Mouse (Mus musculus) kidney, adult 11 months (tissue): Measurements from ENCODE around the gene Scn10a.

ENCODE experiments used
- DNase-seq: peaks from one replicate; pipeline ENCODE4 v3.0.0; 2022

Gene Scn10a

GRCm38 (mm10) chr9:119574366-119574765 lies 144.8 kb downstream of the Scn10a start:
- no peak for DNase-seq

- no peak for DNase-seq
Measured at GRCm38 (mm10) chr9:119573009-119573408, 146.1 kb downstream of the Scn10a start.

- no peak for DNase-seq
Measured at GRCm38 (mm10) chr9:119571411-119571888, 147.7 kb downstream of the Scn10a start.

- DNase-seq = no peak
Measured at GRCm38 (mm10) chr9:119570652-119571051, 148.5 kb downstream of the Scn10a start.

- no peak for DNase-seq
Measured at GRCm38 (mm10) chr9:119568732-119569131, 150.4 kb downstream of the Scn10a start.

GRCm38 (mm10) chr9:119567800-119568199 lies 151.3 kb downstream of the Scn10a start:
- no peak for DNase-seq

GRCm38 (mm10) chr9:119566214-119566613 lies 152.9 kb downstream of the Scn10a start:
- DNase-seq = no peak

GRCm38 (mm10) chr9:119564803-119565202 lies 154.3 kb downstream of the Scn10a start:
- no peak for DNase-seq

- DNase-seq = no peak
Measured at GRCm38 (mm10) chr9:119563617-119564016, 155.5 kb downstream of the Scn10a start.

- no peak for DNase-seq
Measured at GRCm38 (mm10) chr9:119562256-119562655, 156.9 kb downstream of the Scn10a start.

GRCm38 (mm10) chr9:119561746-119562145 lies 157.4 kb downstream of the Scn10a start:
- DNase-seq = no peak

GRCm38 (mm10) chr9:119559537-119560276 lies 159.4 kb downstream of the Scn10a start:
- DNase-seq = no peak
